Mouse (Mus musculus): ENCODE results near the gene Atp1b3. TPM values are rescaled to one million over a fixed set of nuclear protein-coding genes. Genes with fewer than 3 reads are reported as not detected.
A peak's percentile ranks its signal among the peaks of the same experiment; 100 is the strongest.

The Atp1b3 gene
- polyA plus RNA-seq, 1 experiment from 2014 or later: 181 TPM

GRCm38 (mm10) chr9:96394910-96395690 is 30.9 kb upstream of the Atp1b3 start:
- DNase-seq (no peak), ATAC-seq (ENCODE audit: insufficient read depth) (no peak)
- Histone ChIP-seq H3K4me1 (ENCODE audit: insufficient read depth) (peaks cover 6% of the 10 kb centered on the region; the same call in 1 of the 2 replicates), H3K9ac (no peak overlapping the region), H3K4me3 (ENCODE audit: low read depth, low read length) (no peak overlapping the region), H3K4me2 (no peak overlapping the region), H3K36me3 (ENCODE audit: insufficient read depth) (no peaks in the 10 kb centered on the region), H3K9me3 (ENCODE audit: low read depth, low read length) (no peaks in the 10 kb centered on the region), H3K27me3 (ENCODE audit: insufficient read depth, low read length) (no peaks in the 10 kb centered on the region), H3K27ac (ENCODE audit: low read depth) (no peak overlapping the region)
- TF ChIP-seq CTCF (IDR thresholded peaks at IDR 0.05; ENCODE audit: low read depth): no peak
- WGBS: 55% methylated on average over 16 of the region's 16 CpGs

- H3K4me1 ChIP-seq (ENCODE audit: insufficient read depth): peaks cover 2% of the 10 kb centered on the region; the same call in 1 of the 2 replicates
- WGBS: 54% methylated on average over 2 of the region's 2 CpGs
- no peak for TF ChIP-seq CTCF (IDR thresholded peaks at IDR 0.05; ENCODE audit: low read depth)
- DNase-seq (no peak), ATAC-seq (ENCODE audit: insufficient read depth) (no peak)
- H3K9me3 ChIP-seq (ENCODE audit: low read depth, low read length): no peaks in the 10 kb centered on the region
- H3K27me3 ChIP-seq (ENCODE audit: insufficient read depth, low read length): no peaks in the 10 kb centered on the region
- H3K9ac ChIP-seq: no peak overlapping the region
- no peak overlapping the region for H3K27ac ChIP-seq (ENCODE audit: low read depth)
- no peak overlapping the region for H3K4me3 ChIP-seq (ENCODE audit: low read depth, low read length)
- no peaks in the 10 kb centered on the region for H3K36me3 ChIP-seq (ENCODE audit: insufficient read depth)
- H3K4me2 ChIP-seq: no peak overlapping the region
Measured at GRCm38 (mm10) chr9:96393731-96394235, 29.5 kb upstream of the Atp1b3 start.

- Histone ChIP-seq H3K36me3 (ENCODE audit: insufficient read depth) (no peaks in the 10 kb centered on the region), H3K9me3 (ENCODE audit: low read depth, low read length) (no peaks in the 10 kb centered on the region), H3K27me3 (ENCODE audit: insufficient read depth, low read length) (no peaks in the 10 kb centered on the region), H3K4me2 (no peak overlapping the region), H3K4me1 (ENCODE audit: insufficient read depth) (no peaks in the 10 kb centered on the region), H3K9ac (no peak overlapping the region), H3K4me3 (ENCODE audit: low read depth, low read length) (no peak overlapping the region), H3K27ac (ENCODE audit: low read depth) (no peak overlapping the region)
- ATAC-seq (ENCODE audit: insufficient read depth): no peak
- 80% methylated on average over 5 of the region's 5 CpGs for WGBS
- no peak for TF ChIP-seq CTCF (IDR thresholded peaks at IDR 0.05; ENCODE audit: low read depth)
- no peak for DNase-seq
Measured at GRCm38 (mm10) chr9:96393112-96393511, 28.9 kb upstream of the Atp1b3 start.

GRCm38 (mm10) chr9:96391921-96392320 is 27.7 kb upstream of the Atp1b3 start:
- Histone ChIP-seq H3K4me1 (ENCODE audit: insufficient read depth) (no peaks in the 10 kb centered on the region), H3K27ac (ENCODE audit: low read depth) (no peak overlapping the region), H3K36me3 (ENCODE audit: insufficient read depth) (no peaks in the 10 kb centered on the region), H3K27me3 (ENCODE audit: insufficient read depth, low read length) (no peaks in the 10 kb centered on the region), H3K9ac (no peak overlapping the region), H3K4me2 (no peak overlapping the region), H3K4me3 (ENCODE audit: low read depth, low read length) (no peak overlapping the region), H3K9me3 (ENCODE audit: low read depth, low read length) (no peaks in the 10 kb centered on the region)
- ATAC-seq (ENCODE audit: insufficient read depth): no peak
- 80% methylated on average over 1 of the region's 1 CpGs for WGBS
- no peak for TF ChIP-seq CTCF (IDR thresholded peaks at IDR 0.05; ENCODE audit: low read depth)
- DNase-seq: no peak

- 26% methylated on average over 18 of the region's 18 CpGs for WGBS
- ATAC-seq (ENCODE audit: insufficient read depth) (peak; percentile 62; the same call in 1 of the 2 replicates), DNase-seq (peak; percentile 51)
- Histone ChIP-seq H3K4me3 (ENCODE audit: low read depth, low read length) (no peak overlapping the region), H3K36me3 (ENCODE audit: insufficient read depth) (no peaks in the 10 kb centered on the region), H3K27ac (ENCODE audit: low read depth) (no peak overlapping the region), H3K27me3 (ENCODE audit: insufficient read depth, low read length) (no peaks in the 10 kb centered on the region), H3K4me1 (ENCODE audit: insufficient read depth) (peaks cover 15% of the 10 kb centered on the region), H3K9me3 (ENCODE audit: low read depth, low read length) (no peaks in the 10 kb centered on the region), H3K9ac (no peak overlapping the region), H3K4me2 (0 out of 2 replicates have a peak overlapping the region, but pooled peaks have one; percentile 23)
- TF ChIP-seq CTCF (IDR thresholded peaks at IDR 0.05; ENCODE audit: low read depth): no peak
Measured at GRCm38 (mm10) chr9:96383714-96384487, 19.7 kb upstream of the Atp1b3 start.

- no peaks in the 10 kb centered on the region for H3K36me3 ChIP-seq (ENCODE audit: insufficient read depth)
- no peaks in the 10 kb centered on the region for H3K9me3 ChIP-seq (ENCODE audit: low read depth, low read length)
- no peak overlapping the region for H3K4me3 ChIP-seq (ENCODE audit: low read depth, low read length)
- H3K27me3 ChIP-seq (ENCODE audit: insufficient read depth, low read length): no peaks in the 10 kb centered on the region
- H3K9ac ChIP-seq: no peak overlapping the region
- no peak for TF ChIP-seq CTCF (IDR thresholded peaks at IDR 0.05; ENCODE audit: low read depth)
- WGBS: 67% methylated on average over 4 of the region's 4 CpGs
- peak; percentile 66 for DNase-seq
- ATAC-seq (ENCODE audit: insufficient read depth): no peak
- no peak overlapping the region for H3K4me2 ChIP-seq
- peaks cover 15% of the 10 kb centered on the region for H3K4me1 ChIP-seq (ENCODE audit: insufficient read depth)
- no peak overlapping the region for H3K27ac ChIP-seq (ENCODE audit: low read depth)
Measured at GRCm38 (mm10) chr9:96382756-96383155, 18.5 kb upstream of the Atp1b3 start.

- WGBS: 32% methylated on average over 13 of the region's 13 CpGs
- no peak overlapping the region for H3K9ac ChIP-seq
- DNase-seq (peak; percentile 57), ATAC-seq (ENCODE audit: insufficient read depth) (peak; percentile 64)
- no peak for TF ChIP-seq CTCF (IDR thresholded peaks at IDR 0.05; ENCODE audit: low read depth)
- H3K36me3 ChIP-seq (ENCODE audit: insufficient read depth): no peaks in the 10 kb centered on the region
- no peaks in the 10 kb centered on the region for H3K27me3 ChIP-seq (ENCODE audit: insufficient read depth, low read length)
- H3K4me1 ChIP-seq (ENCODE audit: insufficient read depth): peaks cover 15% of the 10 kb centered on the region
- 0 out of 2 replicates have a peak overlapping the region, but pooled peaks have one; percentile 18 for H3K4me2 ChIP-seq
- H3K9me3 ChIP-seq (ENCODE audit: low read depth, low read length): no peaks in the 10 kb centered on the region
- no peak overlapping the region for H3K4me3 ChIP-seq (ENCODE audit: low read depth, low read length)
- H3K27ac ChIP-seq (ENCODE audit: low read depth): no peak overlapping the region
Measured at GRCm38 (mm10) chr9:96381393-96381792, 17.2 kb upstream of the Atp1b3 start.

All from lung, embryonic 14.5 days (tissue).